In the genomic region with DNA sequence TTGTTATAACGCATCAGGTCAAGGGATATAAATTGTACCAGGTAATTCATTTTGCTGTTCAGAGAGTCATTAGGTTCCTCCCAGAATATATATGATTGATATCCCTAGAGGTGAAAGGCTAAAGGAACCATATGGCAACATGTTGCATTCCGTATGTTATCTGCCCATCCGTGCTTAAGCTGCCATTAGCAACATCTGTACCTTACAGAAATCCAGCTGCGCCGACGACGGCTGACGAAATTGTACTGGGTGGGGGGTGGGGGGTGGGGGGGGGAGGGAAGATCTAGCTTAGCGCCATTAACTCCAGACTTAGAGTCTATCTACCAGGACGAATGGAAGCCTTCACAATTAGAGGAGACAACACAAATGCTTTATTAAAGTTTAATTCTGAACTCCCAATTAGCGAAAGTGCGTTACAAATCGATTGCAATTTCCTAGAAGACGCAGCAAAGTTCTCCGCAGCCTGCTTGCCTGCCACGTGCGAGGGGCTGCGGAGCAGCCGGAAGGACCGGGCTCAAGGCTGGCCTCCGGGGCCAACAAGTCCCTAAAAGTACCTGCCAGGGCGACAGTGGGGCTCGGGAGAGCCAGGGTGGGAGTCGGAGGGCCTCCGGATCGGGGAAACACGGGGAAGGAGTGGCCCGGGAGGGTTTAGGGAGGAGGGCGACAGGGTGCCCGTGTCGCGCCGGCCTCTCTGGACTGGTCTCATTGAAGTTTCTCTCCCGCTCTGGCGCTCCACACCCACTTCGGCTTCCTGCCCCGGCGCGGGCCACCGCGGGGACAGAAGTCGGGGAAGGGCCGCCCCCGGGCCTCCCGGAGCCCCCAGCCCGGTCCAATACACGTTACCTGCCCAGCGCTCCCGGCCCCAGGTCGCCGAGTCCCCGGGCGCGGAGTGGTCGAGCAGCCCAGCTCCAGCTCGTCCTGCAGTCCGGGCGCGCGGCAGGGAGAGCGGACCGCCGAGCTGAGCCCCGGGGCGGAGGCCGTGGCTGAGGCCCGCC, we compare ENCODE assay signal across 8 mouse cellular contexts. TPM values are rescaled to one million over a fixed set of nuclear protein-coding genes. Genes with fewer than 3 reads are reported as not detected.
DNase-seq lines count a peak whose midpoint lies in the region; ATAC-seq and TF ChIP-seq lines count a peak whose summit lies in the region.

No protein-coding gene starts in this region.

- H3K27me3 ChIP-seq in hindbrain, embryonic 15.5 days = peaks cover 37% of the 10 kb centered on the region
- H3K27me3 ChIP-seq in liver, embryonic 12.5 days (replicated peaks) = no peaks in the 10 kb centered on the region; the same call in 1 of the 2 replicates

- peak; percentile 91 for ATAC-seq in hindbrain, embryonic 15.5 days (ENCODE audit: low FRiP score, low read depth)
- ATAC-seq in liver, embryonic 12.5 days = peak; percentile 81
- peak; percentile 42; the same call in 1 of the 2 replicates for ATAC-seq in monocyte, adult 5-6 weeks (replicated peaks; ENCODE audit: insufficient number of reproducible peaks, low FRiP score, low TSS enrichment, poor library complexity, severe bottlenecking)

- no peaks in the 10 kb centered on the region for H3K36me3 ChIP-seq in hindbrain, embryonic 15.5 days
- H3K36me3 ChIP-seq in liver, embryonic 12.5 days = peaks cover 4% of the 10 kb centered on the region; the same call in 1 of the 2 replicates

- intact Hi-C loops in left cerebral cortex, adult 2 months (cut with DNase I) = loop anchor here (5.0 kb wide), 1 partner anchor 1006 kb away; no protein-coding TSS in a partner anchor
- intact Hi-C loops in left cerebral cortex, postnatal 14 days (cut with DNase I) = loop anchor here (10.0 kb wide), 1 partner anchor 112 kb away; the partner anchor contains the start of gene Gpd2

- H3K9me3 ChIP-seq in hindbrain, embryonic 15.5 days = no peaks in the 10 kb centered on the region
- H3K9me3 ChIP-seq in liver, embryonic 12.5 days (replicated peaks) = no peaks in the 10 kb centered on the region

- H3K4me2 ChIP-seq in hindbrain, embryonic 15.5 days = peak overlapping the region; percentile 100
- peak overlapping the region; percentile 91 for H3K4me2 ChIP-seq in liver, embryonic 12.5 days

- peak overlapping the region; percentile 89 for H3K4me3 ChIP-seq in left cerebral cortex, adult 2 months
- H3K4me3 ChIP-seq in hindbrain, embryonic 15.5 days = peak overlapping the region; percentile 75
- peak overlapping the region; percentile 90 for H3K4me3 ChIP-seq in liver, embryonic 12.5 days

- H3K27ac ChIP-seq in left cerebral cortex, adult 2 months = peak overlapping the region; percentile 86
- H3K27ac ChIP-seq in hindbrain, embryonic 15.5 days (replicated peaks) = peak overlapping the region; percentile 54
- H3K27ac ChIP-seq in liver, embryonic 12.5 days = peak overlapping the region; percentile 88

- no peak for TF ChIP-seq CTCF in left cerebral cortex, adult 2 months (IDR thresholded peaks at IDR 0.05)

- peak overlapping the region; percentile 71 for H3K9ac ChIP-seq in hindbrain, embryonic 15.5 days
- H3K9ac ChIP-seq in liver, embryonic 12.5 days = peak overlapping the region; percentile 96

- under 1% methylated on average over 64 of the region's 67 CpGs for WGBS in hindbrain, embryonic 15.5 days
- WGBS in liver, embryonic 12.5 days (ENCODE audit: insufficient replicate concordance) = under 1% methylated on average over 64 of the region's 67 CpGs

- DNase-seq in left cerebral cortex, adult 2 months (ENCODE audit: extremely low spot score in 1 of 2, low spot score in 2 of 2) = peak in 1 of 2 experiments; percentile 20
- no peak for DNase-seq in left cerebral cortex, postnatal 14 days (ENCODE audit: low spot score in 2 of 2)
- DNase-seq in cerebellum, adult 9-11 months = peak; percentile 73
- peak; percentile 35 to 42 for DNase-seq in gastrocnemius, adult 8-10 months (ENCODE audit: low spot score in 2 of 2)
- peak; percentile 5 to 22 for DNase-seq in thymus, postnatal 10 days (ENCODE audit: low spot score in 2 of 2)

- peaks cover 8% of the 10 kb centered on the region; the same call in 1 of the 2 replicates for H3K4me1 ChIP-seq in hindbrain, embryonic 15.5 days (replicated peaks)
- peaks cover 38% of the 10 kb centered on the region for H3K4me1 ChIP-seq in liver, embryonic 12.5 days

RNA-seq across cellular contexts. Expression of gene Nr4a2, which starts 0.5 kb away (rescaled TPM):
- 10 to 100 TPM; 38.1 to 58.8 TPM for total RNA-seq in left cerebral cortex, adult 2 months (2021)
- 10 to 100 TPM; 44.6 to 62.5 TPM for total RNA-seq in left cerebral cortex, postnatal 14 days (2021)
- total RNA-seq in gastrocnemius, adult 8-10 months (2022) = under 1 TPM; 0.49 to 0.89 (median 0.77) TPM
- 16.6 and 24.7 TPM in 2 replicates for polyA plus RNA-seq in hindbrain, embryonic 15.5 days (2015; fragmentation: Nextera tagmentation; extraction: Ambion mirVana)
- 0.90 and 0.99 TPM in 2 replicates for polyA plus RNA-seq in liver, embryonic 12.5 days (2016; fragmentation: Nextera tagmentation; extraction: Ambion mirVana)
- total RNA-seq in monocyte, adult 5-6 weeks (2017) = 28.6 to 50.3 TPM (median 33.9 TPM) in 3 replicates

Comparison
In these comparisons a context has a peak if more than half of its experiments do, and no peak if none do; other contexts are left out.
1. DNase-seq: peak in cerebellum, adult 9-11 months (single experiment), gastrocnemius, adult 8-10 months (2 of 2) and thymus, postnatal 10 days (2 of 2); none in left cerebral cortex, postnatal 14 days (0 of 2).
2. RNA of gene Nr4a2, which starts 0.5 kb away (total RNA-seq): 44.6 to 62.5 TPM in left cerebral cortex, postnatal 14 days, 38.1 to 58.8 TPM in left cerebral cortex, adult 2 months and 28.6 to 50.3 TPM in monocyte, adult 5-6 weeks; 0.49 to 0.89 TPM in gastrocnemius, adult 8-10 months; every median in the first group is over 10 times any median in the second.
3. Peak in every context shown above with its lines, with median percentiles within 50 percentile points of each other: H3K27ac ChIP-seq, H3K4me3 ChIP-seq and ATAC-seq.